Mouse (Mus musculus): ENCODE measurements around the gene Ap1b1. TPM values are rescaled to one million over a fixed set of nuclear protein-coding genes. Genes with fewer than 3 reads are reported as not detected.
"Not testable (repeated sequence)": the region's sequence is repeated elsewhere in the genome, so short reads cannot be mapped to it uniquely, and the experiment has no call there.

Gene Ap1b1
- total RNA-seq, 2 experiments from 2014 or later, result 149 to 152 TPM

DNA sequence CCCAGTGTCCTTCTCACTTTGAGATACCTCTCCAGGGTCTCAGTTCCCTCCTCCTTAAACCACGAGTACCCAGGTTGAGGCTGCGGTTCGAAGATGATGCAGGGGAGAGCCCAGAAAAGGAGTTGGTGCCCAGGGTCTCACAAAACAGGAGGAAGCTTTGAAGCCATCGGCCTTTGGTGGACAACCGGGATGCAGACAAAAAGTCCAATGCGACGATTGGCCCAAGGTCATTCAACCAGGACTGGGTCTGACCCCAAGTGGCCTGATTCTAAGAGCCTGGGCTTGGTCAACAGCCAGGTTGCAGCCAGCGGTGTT is 70.9 kb downstream of the Ap1b1 start:
- no peak for DNase-seq (ENCODE audit: low spot score in 2 of 2)
- intact Hi-C loops (cut with DNase I), result no loop called here

DNA sequence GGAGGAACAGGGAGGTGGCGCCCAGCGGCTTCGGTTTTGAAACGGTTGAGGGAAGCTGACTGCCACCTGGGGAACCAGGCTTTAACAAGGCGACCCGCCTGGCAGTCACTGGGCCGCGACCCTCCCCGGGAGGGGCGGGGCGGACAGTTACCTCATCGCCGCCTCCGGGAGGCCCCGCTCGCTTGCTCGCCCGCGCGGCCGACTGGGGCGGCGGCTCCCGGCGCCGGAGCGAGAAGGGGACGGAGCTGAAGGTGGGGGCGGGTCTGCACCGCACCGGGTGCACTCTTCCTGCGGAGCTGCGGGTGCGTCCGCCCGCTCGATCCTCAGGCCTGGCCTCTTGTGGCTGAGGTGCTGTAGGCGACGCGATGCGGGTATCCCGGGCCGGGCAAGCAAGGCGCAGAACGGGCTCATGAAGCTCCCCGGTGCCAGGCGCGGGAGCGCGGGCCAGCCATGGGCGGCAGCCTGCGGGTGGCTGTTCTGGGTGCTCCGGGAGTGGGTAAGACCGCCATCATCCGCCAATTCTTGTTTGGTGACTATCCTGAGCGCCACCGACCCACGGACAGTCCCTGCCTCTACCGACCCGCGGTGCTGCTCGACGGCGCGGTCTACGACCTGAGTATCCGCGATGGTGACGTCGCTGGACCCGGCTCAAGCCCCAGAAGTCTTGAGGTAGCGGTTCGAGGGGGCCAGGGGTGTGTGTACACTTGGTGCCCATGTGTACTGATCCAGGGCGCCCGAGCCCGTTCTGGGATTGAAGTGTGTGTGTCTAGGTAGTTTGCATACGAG is 71.4 kb downstream of the Ap1b1 start, which contains the start of gene Rasl10a:
TSS of gene Rasl10a (plus strand) at position 273 of the 786 bp plus-strand sequence.
- intact Hi-C loops (cut with DNase I), result loop anchor here (2.0 kb wide), 1 partner anchor 15 kb away; no protein-coding TSS in a partner anchor
- DNase-seq (ENCODE audit: low spot score in 2 of 2), result peak; percentile 59 to 60

DNA sequence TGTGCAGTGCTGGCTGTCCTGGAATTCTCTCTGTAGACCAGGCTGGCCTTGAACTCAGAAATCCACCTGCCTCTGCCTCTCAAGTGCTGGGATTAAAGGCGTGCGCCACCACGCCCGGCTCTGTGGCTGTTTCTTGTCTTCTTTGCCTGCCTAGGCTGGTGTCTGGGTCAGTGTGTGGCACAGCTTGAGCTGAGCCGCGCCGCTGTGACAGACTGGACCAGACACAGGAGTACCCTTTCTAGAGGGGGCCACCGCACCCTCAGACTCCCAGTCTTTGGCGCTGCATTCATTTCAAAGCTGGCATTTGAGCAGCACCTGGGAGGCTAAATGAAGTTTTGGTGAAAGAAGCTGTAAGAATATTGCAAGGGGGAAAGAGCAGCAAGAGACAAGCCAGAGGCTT is 72.2 kb downstream of the Ap1b1 start:
- DNase-seq (ENCODE audit: low spot score in 2 of 2), result no peak
- intact Hi-C loops (cut with DNase I), result loop anchor here (2.0 kb wide), 1 partner anchor 16 kb away; no protein-coding TSS in a partner anchor

DNA sequence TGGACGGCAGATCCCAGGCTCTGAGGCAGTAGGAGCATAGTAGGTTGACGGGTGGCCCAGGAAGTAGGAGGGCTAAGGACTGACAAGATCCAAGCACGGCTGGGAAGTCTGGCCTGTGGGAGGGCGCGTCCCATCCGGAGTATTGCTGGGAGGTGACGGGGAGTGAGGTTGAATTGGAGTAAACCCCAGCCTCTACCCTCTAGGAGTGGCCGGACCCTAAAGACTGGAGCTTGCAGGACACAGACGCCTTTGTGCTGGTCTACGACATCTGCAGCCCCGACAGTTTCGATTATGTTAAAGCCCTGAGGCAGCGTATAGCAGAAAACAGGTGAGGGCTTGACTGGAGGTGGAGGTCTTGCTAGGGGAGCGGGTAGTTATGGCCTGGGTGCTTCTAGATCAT is 72.6 kb downstream of the Ap1b1 start:
- intact Hi-C loops (cut with DNase I), result loop anchor here (2.0 kb wide), 1 partner anchor 16 kb away; no protein-coding TSS in a partner anchor
- DNase-seq (ENCODE audit: low spot score in 2 of 2), result no peak

DNA sequence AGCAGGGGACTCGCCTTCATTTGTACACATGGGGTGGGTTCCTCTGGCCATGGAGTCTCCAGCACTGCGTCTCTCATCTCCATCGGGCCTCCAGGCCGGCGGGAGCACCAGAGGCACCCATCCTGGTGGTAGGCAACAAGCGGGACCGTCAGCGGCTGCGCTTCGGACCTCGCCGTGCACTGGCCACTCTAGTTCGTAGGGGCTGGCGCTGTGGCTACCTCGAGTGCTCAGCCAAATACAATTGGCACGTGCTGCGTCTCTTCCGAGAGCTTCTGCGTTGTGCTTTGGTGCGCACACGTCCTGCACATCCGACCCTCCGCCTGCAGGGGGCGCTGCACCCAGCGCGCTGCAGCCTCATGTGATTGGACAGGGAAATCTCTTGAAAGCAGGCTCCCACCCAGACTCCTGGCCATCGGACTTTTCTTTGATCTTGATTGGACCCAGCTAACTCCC is 73.1 kb downstream of the Ap1b1 start:
- intact Hi-C loops (cut with DNase I), result loop anchor here (2.0 kb wide), 1 partner anchor 17 kb away; no protein-coding TSS in a partner anchor
- DNase-seq (ENCODE audit: low spot score in 2 of 2), result peak; percentile 71 to 74

DNA sequence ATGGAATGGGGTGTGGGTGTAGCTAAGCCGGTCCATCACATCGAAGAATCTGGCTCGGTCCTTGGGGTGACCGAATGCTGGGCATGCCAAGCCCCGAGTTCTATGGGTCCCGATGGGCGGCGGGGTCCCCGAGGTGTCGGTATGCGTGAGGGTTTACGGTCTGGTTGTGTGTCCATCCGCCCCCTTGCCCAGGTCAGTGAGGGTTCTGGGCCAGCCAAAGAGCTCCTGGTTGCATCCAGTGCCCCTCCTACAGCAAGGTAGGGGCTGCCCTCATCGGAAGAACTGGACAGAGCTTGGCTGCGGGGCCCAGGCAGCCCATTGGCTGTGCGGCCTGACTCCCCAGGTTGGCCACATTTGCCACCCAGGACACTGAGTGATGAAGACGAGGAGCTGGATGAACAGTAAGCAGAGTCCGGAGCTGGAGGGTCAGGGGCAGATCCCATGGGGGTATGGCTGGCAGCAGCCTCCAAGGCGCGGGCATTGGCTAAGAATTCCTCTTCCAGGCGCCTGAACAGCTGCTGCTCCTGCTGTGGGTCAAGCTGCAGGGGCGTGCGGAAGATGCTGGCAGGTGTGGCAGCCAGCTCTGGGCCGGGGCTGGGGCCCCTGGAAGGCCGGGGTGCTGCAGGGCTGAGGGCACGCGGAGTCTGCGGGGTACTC is 74.3 kb downstream of the Ap1b1 start:
- DNase-seq (ENCODE audit: low spot score in 2 of 2), result peak in 1 of 2 experiments; percentile 32
- intact Hi-C loops (cut with DNase I), result no loop called here

DNA sequence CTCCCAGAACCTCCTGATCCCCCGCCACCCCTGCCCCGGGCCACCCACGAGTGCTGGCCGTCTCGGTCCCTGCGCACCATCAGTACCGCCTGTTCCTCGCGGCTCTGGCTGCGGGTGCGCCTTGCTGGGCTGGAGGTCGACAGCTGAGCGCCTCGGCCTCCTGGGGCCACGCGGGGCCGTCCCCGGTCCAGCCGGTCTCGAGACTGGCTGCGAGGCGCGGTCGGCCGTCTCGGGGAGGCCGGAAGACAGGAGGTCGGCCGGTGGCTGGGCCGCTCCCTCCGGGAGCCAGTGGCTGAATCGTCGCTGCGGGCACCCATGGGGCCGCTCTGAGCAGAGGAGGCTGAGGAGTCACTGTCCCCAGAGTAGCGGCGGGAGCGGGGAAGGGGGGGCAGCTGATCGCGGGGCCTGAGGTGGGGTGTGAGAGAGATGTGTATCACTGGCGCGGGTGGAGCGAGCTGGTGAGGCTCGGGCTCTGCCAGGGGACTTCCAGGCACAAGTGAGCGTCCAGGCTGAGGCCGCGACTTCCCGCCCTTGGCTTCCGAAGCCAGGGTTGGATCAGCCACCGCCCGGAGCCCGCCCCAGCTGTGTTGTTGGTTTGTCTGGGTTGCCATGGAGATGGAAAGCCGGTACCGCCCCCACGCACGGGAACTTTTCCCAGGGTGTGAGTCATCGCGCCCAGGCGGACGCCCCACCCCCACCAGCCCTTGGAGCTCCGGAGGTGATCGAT is 75.0 kb downstream of the Ap1b1 start:
- peak; percentile 91 to 98 for DNase-seq (ENCODE audit: low spot score in 2 of 2)
- intact Hi-C loops (cut with DNase I), result no loop called here

DNA sequence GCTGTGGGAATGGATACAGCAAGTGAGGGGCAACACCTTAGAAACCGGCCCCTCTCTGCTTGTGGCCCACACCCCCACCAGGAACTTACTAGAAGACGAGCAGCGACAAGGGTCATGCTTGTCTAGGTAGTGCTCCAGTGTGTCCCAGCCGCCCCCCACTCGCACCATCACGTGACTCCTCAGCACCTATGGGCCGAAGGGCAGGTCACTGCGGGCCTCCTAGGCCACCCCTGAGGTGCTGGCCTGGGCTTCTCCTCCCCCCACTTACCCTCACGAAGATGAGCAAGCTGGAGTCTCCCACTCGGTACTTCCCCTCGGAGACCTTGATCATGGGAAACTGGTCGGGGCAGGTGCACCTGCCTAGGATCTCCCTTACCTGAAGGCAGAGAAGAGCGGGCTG is 75.7 kb downstream of the Ap1b1 start:
- intact Hi-C loops (cut with DNase I), result no loop called here
- DNase-seq (ENCODE audit: low spot score in 2 of 2), result no peak

DNA sequence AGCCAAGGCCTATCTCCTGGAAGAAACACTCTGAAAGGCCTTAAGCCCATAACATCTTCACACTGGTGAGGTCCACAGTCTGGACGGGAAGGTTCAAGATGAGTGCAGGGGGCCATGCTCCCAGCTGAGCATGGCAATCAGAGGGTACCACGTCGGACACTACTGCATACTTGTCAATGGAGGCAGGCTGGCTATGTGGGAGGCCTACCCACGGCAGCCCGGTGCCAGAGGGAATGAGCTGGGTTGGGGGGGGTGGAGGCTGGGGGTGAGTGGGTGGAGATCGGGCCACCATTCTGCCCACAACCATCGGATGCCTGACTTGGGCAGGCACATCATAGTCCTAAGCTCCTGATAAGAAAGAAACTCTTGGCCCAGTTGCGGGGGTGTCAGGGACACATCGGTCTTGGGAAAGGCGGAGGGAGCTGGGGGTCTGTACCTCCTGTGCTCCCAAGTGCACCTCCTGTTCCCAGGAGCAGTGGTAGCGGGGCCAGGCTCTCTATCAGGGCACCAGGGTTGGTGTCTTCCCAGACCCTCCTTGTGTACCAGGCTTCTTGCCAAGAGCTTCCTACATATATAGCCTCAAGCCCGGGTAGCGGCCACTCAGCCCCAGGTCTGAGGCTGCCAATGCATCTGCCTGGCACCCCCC is 76.4 kb downstream of the Ap1b1 start:
- DNase-seq (ENCODE audit: low spot score in 2 of 2), result peak in 1 of 2 experiments; percentile 32
- intact Hi-C loops (cut with DNase I), result no loop called here

DNA sequence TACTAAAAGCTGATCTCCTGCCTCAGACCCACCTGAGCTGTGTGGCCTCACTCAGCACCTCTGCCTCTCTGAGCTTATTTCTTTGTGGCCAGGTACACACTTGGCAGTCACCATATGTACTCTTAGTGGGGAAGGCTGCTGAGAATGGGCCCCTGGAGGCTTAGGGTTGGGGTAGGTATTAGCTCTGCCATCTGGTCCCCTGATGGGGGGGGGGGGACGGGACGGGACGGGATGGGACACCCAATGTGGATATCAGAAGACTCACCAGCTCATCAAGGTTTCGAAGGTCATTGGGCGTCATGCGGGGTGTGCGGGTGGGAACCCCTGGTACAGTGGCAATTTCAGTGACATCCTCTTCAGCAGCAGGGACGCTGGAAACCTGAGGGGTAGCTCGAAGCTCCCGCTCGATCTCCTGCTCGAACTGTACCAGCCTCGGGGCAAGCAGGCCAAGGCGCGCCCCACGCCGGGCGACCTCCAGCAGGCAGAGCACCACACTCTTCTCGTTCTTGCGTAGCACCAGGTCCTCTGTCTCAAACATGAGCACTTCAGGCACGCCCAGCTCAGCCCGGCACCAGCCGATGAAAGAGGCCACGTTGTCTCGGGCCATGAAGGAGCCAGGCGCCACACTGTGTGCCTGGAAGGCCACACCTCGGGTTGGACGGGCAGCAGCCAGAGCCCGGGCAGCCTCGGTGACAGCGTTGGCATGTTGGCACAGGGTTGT is 77.1 kb downstream of the Ap1b1 start:
- intact Hi-C loops (cut with DNase I), result no loop called here
- no peak for DNase-seq (ENCODE audit: low spot score in 2 of 2)

DNA sequence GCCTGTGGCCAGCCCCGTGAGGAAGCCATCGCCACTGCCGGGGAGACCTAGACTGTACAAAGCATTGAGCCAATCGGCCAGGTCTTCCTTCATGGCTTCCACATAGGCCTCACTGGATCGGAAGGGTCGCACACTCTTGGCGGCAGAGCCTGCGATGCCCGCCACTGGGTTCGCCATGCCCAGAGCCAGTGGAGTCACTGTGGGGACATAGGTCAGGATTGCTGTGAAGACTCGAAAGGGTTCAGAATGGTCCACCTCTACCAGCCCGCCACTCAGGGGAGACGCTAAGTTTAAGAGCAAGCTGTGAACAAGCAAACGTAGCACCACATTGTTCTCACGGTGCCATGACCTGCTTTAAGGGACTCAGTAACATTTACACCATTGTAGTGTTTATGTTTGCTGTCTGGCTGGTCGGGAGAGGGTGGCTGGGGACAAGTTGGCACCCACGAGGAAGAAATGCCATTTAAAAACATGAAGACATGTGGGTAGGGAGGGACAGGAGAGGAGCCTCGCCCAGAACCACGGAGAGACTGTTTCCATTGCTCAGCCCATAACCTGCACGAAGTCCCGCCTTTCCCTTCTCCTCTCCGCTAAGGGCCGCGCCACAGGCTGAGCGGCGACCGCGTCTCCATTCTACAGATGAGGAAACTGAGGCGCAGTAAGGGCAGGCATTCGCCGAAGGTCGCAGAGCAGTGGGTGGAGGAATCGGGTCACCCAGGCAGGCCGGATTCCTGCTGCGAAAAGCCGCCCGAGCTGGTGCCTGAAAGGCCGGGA is 77.8 kb downstream of the Ap1b1 start:
- peak; percentile 53 to 54 for DNase-seq (ENCODE audit: low spot score in 2 of 2)
- intact Hi-C loops (cut with DNase I), result loop anchor here (1.0 kb wide), 2 partner anchors 49 to 77 kb away; no protein-coding TSS in a partner anchor

DNA sequence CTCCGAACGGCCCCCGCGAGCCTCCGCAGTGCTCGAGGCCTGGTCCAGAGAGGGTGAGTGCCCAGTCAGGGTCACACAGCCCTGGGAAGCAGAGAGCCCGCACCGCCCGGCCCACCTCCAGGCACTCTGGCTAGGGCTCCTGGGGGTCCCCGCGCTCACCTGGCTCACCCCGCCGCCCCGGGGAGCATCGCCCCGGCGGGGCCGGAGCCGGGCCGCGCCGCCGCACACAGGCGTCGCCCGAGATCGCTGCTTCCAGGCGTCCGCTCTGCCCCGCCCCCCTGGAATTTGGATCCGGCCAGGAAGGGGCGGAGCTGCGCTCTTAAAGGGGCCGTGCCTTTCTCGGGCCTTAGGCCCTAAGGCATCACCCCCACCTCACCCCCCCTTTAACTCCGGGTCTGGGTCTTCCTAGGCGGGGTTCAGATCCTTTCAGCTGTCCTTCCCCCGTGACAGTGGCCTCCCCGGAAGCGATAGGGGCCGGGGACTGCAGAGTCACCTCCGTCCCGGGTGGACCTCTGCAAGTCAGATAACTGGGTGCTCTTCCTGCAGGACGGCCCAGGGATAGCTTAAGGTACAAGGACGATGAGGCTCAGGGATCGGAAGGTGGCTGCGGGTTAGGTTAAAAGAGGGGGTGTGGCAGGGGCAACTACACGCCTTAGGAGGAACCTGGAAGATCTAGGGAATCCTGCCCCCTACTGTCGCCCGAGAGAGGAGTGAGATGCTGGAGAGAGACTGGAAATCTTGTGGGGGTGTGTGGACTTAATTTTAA is 78.6 kb downstream of the Ap1b1 start, which contains the start of gene Gas2l1:
TSS of gene Gas2l1 (minus strand) at position 272 of the 766 bp plus-strand sequence.
- peak; percentile 88 to 93 for DNase-seq (ENCODE audit: low spot score in 2 of 2)
- intact Hi-C loops (cut with DNase I), result loop anchor here (1.0 kb wide), 2 partner anchors 50 to 78 kb away; no protein-coding TSS in a partner anchor

DNA sequence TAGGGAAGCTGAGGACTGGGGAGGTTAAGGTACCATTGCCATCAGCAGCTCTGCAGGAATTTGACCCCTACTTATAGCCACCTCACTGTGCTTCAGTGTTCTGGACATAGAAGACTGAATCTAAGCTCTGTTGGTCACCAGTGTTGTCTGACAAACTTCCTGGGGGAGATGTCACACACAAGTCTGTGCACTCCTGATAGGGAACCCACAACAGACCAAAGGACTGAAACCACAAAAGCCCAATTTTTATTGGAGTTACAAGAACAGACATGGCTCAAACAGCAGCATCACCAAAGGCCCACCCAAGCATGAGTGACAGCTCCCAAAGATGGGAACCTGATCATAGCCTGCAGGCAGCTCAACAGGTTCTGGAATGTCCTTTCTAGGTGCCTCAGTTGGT is 80.4 kb downstream of the Ap1b1 start:
- intact Hi-C loops (cut with DNase I), result no loop called here
- no peak for DNase-seq (ENCODE audit: low spot score in 2 of 2)

DNA sequence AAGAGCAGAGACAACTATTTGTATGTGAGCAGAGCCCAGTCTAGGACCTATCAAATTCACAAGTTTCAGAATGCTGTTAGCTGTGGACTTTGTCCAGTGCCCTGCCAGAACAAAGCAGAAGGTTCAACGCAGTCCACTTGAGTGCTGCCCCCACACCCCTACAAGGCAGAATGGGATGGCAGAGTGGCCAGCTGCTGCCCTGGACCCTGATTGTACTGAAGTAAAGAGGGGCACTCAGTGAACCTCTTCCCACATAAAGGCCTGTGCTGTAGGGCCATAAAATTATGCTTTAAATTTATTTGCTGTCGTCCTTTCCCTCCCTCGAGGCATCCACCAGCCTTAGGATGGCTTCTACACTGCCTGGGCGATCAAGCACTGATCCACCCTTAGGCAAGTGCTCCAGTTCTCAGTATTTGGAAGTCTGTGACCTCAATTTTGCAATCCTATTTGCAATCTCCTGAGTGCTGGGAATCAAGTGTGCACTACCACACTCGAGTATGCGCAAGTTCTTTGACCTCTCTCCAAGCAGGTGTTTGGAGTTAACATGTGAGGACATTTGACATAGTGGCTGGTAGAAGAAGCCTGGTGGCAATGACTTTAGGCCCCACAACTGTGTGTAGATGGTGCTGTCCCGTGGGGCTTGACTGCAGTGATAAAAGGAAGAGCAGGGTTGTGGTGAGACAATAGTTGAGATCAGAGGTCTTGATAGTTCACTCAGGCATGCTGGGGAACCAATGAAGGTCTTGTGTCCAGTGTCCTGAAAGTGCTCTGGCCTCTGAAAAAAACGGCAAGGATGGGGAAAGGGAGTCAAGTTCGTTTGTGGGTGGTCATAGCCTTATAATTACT is 81.7 kb downstream of the Ap1b1 start:
- intact Hi-C loops (cut with DNase I), result no loop called here

DNA sequence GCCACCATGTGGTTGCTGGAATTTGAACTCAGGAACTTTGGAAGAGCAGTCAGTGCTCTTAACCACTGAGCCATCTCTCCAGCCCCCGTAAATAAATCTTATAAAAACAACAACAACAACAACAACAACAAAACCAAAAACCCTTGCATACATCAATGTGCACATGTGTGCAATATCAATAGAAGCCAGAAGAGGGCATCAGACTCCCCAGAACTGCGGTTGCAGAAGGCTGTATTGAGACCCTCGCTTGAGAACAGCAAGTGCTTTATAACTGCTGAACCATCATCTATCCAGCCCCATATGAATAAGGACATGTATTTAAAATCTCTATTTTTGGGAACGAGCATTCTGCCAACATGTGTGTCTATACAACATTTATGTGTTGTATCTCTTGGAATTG is 88.3 kb downstream of the Ap1b1 start:
- intact Hi-C loops (cut with DNase I), result no loop called here
- no peak for DNase-seq (ENCODE audit: low spot score in 2 of 2)

More for the DNA sequence above, 81.7 kb downstream of the Ap1b1 start:
- DNase-seq (ENCODE audit: low spot score in 2 of 2), result no peak

DNA sequence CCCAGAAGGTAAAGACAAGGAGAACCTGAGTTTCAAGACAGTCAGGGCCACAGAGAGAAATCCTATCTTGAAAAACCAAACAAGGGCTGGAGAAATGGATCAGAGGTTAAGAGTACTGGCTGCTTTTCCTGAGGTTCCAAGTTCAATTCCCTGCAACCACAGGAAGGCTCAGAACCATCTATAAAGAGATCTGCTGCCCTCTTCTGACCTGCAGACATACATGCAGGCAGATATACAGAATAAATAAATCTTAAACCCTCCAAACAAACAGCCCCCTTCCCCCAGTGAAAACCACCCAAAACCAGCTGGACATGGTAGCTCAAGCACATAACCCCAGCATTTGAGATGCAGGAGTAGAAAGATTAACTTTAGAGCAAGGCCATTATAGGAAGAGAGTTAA is 89.1 kb downstream of the Ap1b1 start:
- intact Hi-C loops (cut with DNase I), result no loop called here
- no peak for DNase-seq (ENCODE audit: low spot score in 2 of 2)

DNA sequence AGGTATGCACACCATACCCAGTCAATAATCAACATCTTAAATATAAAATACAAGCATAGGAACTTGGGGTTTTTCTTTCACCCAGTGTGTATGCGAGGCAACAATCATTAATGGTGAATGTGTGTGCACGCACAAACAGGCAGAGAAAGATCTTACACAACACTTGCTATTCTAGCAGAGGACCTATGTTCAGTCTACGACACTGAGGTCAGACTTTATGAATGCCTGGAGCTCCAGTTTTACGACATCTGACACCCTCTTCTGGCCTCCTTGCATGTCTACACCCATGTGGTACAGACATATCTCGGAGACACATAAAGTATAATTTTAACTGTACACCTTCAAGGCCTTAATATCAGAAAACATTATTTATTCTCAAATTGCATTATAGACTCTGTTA is 90.2 kb downstream of the Ap1b1 start:
- intact Hi-C loops (cut with DNase I); DNase-seq (ENCODE audit: low spot score in 2 of 2): not testable (repeated sequence)
